Mouse (Mus musculus) embryo, embryonic 9.5 days (tissue): ENCODE measurements at regions not wholly inside any gene's neighbourhood (a gene's known extent, or its start where the extent isn't known, plus 50 kb on each side); places are given as distances from the start of the nearest gene placed in this dataset.
"Not testable (repeated sequence)": the region's sequence is repeated elsewhere in the genome, so short reads cannot be mapped to it uniquely, and the experiment has no call there.

Source experiments
- DNase-seq: peaks from one replicate; pipeline ENCODE4 v3.0.0-alpha.2; 2017; ENCODE audit errors: extremely low spot score

GRCm38 (mm10) chr10:117449416-117450239, 69.8 kb upstream of the Cpsf6 start:
- no peak for DNase-seq

GRCm38 (mm10) chr10:117448783-117449182, 69.0 kb upstream of the Cpsf6 start:
- DNase-seq = not testable (repeated sequence)

GRCm38 (mm10) chr10:117447626-117448025, 67.8 kb upstream of the Cpsf6 start:
- no peak for DNase-seq

- no peak for DNase-seq
These were observed 67.4 kb upstream of the Cpsf6 start for GRCm38 (mm10) chr10:117447206-117447605.

- DNase-seq = no peak
These were observed 67.0 kb upstream of the Cpsf6 start for GRCm38 (mm10) chr10:117446776-117447175.

GRCm38 (mm10) chr10:117445801-117446490, 66.1 kb upstream of the Cpsf6 start:
- DNase-seq = no peak

- no peak for DNase-seq
These were observed 65.5 kb upstream of the Cpsf6 start for GRCm38 (mm10) chr10:117445181-117445790.

GRCm38 (mm10) chr10:117444761-117445160, 64.9 kb upstream of the Cpsf6 start:
- DNase-seq = no peak

- no peak for DNase-seq
These were observed 63.9 kb upstream of the Cpsf6 start for GRCm38 (mm10) chr10:117443426-117444350.

- DNase-seq = no peak
These were observed 62.4 kb upstream of the Cpsf6 start for GRCm38 (mm10) chr10:117441979-117442803.

GRCm38 (mm10) chr10:117441121-117441978, 61.5 kb upstream of the Cpsf6 start:
- no peak for DNase-seq

- DNase-seq = no peak
These were observed 60.6 kb upstream of the Cpsf6 start for GRCm38 (mm10) chr10:117440225-117440976.

GRCm38 (mm10) chr10:117439206-117440110, 59.6 kb upstream of the Cpsf6 start:
- DNase-seq = no peak

- no peak for DNase-seq
These were observed 58.9 kb upstream of the Cpsf6 start for GRCm38 (mm10) chr10:117438614-117439193.

GRCm38 (mm10) chr10:117437970-117438369, 58.2 kb upstream of the Cpsf6 start:
- no peak for DNase-seq

GRCm38 (mm10) chr10:117436875-117437715, 57.3 kb upstream of the Cpsf6 start:
- peak; percentile 37 for DNase-seq
